Mouse (Mus musculus): ENCODE measurements around the gene Akap6. TPM values are rescaled to one million over a fixed set of nuclear protein-coding genes. Genes with fewer than 3 reads are reported as not detected.

Gene Akap6
- total RNA-seq, 1 experiment from 2014 or later, result 0.05 TPM

DNA sequence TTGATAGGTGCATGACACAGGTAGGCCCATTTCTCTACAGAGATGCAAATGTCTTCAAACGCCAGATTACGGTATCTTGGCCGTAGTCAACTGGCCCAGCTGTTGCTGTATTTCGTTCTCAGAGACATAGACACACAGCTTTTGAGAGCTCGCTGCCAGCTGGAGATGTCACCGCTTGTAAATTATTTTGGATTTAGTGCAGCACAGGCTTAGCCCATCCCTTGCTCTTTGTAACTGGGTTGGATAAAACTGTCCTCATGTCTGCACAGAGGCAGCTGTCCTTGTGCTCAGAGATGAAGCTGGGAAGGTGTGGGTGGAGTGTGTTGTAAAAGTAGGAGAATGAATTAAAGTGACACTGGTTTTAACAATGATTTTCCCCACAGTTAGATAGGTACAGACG, 193.3 kb downstream of the Akap6 start:
- no peak for ATAC-seq (replicated peaks; ENCODE audit: low read depth, poor library complexity, severe bottlenecking)

GRCm38 (mm10) chr12:52893656-52894405, 194.6 kb downstream of the Akap6 start:
- no peak for ATAC-seq (replicated peaks; ENCODE audit: low read depth, poor library complexity, severe bottlenecking)

GRCm38 (mm10) chr12:52895672-52896460, 196.7 kb downstream of the Akap6 start:
- peak; percentile 80 for ATAC-seq (replicated peaks; ENCODE audit: low read depth, poor library complexity, severe bottlenecking)

DNA sequence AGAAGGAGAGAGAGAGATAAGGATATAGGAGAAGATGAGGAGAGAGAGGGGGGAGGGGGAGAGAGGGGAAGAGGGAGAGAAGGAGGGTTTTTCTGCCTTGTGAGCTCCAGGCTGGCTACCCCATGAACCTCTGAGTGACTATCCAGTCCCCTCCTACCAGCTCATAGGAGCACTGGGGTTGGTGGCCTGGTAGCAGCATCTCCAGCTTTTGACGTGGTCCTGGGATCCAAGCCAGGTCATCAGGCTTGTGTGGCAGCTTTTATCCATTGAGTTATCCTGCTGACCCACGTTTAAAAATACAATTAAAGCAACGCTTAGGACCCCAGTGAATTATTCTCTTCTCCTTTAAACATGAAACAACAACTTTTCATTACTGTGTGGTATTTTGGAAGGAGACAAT, 197.6 kb downstream of the Akap6 start:
- no peak for ATAC-seq (replicated peaks; ENCODE audit: low read depth, poor library complexity, severe bottlenecking)

- no peak for ATAC-seq (replicated peaks; ENCODE audit: low read depth, poor library complexity, severe bottlenecking)
Observed at GRCm38 (mm10) chr12:52898130-52898529, 198.9 kb downstream of the Akap6 start.

- peak; percentile 45; the same call in 1 of the 2 replicates for ATAC-seq (replicated peaks; ENCODE audit: low read depth, poor library complexity, severe bottlenecking)
Observed at GRCm38 (mm10) chr12:52904046-52904445, 204.9 kb downstream of the Akap6 start.

GRCm38 (mm10) chr12:52908448-52909066, 209.4 kb downstream of the Akap6 start:
- ATAC-seq (replicated peaks; ENCODE audit: low read depth, poor library complexity, severe bottlenecking), result peak; percentile 73

- no peak for ATAC-seq (replicated peaks; ENCODE audit: low read depth, poor library complexity, severe bottlenecking)
Observed at GRCm38 (mm10) chr12:52910345-52910744, 211.2 kb downstream of the Akap6 start.

DNA sequence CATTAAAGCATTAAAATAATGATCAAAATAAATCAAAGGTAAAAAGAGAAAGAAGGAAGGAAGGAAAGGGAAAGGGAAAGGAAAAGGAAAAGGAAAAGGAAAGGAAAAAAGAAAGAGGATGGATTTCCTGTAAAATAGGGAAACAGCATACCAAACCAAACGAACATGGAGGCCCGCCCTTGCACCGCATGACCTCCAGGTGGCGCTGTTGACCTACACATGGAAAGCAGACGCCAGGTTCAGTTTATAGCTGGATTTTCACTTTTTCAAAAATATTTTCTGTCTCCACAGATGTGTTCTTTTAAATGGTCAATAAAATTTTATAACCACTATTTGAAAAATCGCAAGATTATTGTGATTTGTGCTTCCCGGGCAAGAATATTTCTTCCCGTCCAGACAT, 211.6 kb downstream of the Akap6 start:
- peak; percentile 72 for ATAC-seq (replicated peaks; ENCODE audit: low read depth, poor library complexity, severe bottlenecking)

DNA sequence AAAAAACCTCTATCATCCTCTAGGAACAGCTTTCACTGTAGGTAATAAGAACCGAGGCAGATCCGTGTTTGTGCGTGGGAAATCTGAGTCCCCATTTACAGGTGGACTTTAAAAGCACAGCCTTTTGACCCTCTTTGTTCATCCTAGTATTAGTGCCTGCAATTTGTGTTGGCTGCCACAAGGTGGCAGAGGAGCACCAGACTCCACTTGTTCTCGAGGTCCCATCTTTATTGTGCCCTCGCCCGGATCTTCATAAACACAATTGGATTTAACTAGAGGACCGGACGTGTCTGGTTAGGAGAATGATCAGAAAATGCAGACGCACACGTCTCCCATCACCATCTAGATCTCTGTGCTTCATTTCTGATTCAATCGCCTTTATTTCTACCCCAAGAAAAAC, 219.8 kb downstream of the Akap6 start:
- peak; percentile 58; the same call in 1 of the 2 replicates for ATAC-seq (replicated peaks; ENCODE audit: low read depth, poor library complexity, severe bottlenecking)

GRCm38 (mm10) chr12:52922510-52922909, 223.3 kb downstream of the Akap6 start:
- ATAC-seq (replicated peaks; ENCODE audit: low read depth, poor library complexity, severe bottlenecking), result no peak

DNA sequence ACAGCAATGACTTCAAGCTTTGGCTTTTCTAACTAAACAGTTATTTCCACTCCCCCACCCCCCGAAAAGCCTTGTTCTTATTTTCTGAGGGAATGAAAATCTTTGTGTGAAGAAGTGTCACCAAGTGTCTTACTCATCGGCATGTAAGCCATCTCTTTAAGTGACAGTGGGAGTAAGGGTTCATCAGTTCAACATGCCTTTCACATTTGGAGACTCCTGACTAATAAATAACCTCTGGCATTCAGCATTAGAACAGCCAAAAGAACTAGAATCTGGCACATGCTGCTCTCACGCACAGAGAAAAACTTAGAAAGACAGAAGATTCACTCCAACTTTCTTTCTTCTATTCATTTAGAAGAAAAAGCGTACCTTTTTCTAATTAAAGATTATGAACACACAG, 226.3 kb downstream of the Akap6 start:
- no peak for ATAC-seq (replicated peaks; ENCODE audit: low read depth, poor library complexity, severe bottlenecking)

- ATAC-seq (replicated peaks; ENCODE audit: low read depth, poor library complexity, severe bottlenecking), result no peak
Observed at GRCm38 (mm10) chr12:52933832-52934231, 234.6 kb downstream of the Akap6 start.

DNA sequence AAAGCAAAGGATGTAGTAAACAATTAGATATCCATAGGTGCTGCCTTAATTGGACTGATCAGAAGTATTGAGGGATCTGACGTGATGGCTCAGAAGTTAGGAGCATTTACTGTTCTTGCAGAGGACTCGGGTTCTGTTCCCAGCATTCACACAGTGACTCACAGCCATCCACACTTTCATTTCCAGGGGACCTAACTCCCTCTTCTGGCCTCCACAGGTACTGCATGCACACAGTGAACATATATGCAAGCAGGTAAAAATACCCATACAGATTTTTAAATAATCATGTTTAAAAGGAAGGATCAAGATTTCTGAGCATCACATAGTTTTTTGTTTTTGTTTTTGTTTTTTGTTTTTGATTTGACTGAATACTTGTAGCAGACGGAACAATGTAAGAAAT, 235.8 kb downstream of the Akap6 start:
- ATAC-seq (replicated peaks; ENCODE audit: low read depth, poor library complexity, severe bottlenecking), result no peak

- ATAC-seq (replicated peaks; ENCODE audit: low read depth, poor library complexity, severe bottlenecking), result no peak
Observed at GRCm38 (mm10) chr12:52938786-52939185, 239.6 kb downstream of the Akap6 start.

GRCm38 (mm10) chr12:52939324-52939946, 240.3 kb downstream of the Akap6 start:
- peak; percentile 87 for ATAC-seq (replicated peaks; ENCODE audit: low read depth, poor library complexity, severe bottlenecking)

DNA sequence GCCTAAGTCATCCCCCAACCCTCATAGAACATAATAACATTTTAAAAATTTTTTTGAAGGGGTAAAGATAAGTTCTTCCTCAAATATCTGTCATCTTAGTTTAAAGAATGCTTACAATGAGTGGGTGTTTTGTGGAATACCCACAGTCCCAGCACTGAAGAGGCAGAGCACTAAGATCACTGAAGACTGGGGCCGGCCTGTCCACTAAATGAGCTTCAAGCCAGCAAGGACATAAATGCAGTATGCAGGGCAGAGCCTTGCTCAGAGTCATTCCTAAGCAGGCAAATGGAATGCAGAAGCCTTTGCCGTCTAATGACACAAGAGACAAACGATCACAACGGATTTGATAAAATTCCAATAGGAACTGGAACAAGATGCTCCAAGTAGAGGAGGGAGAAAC, 242.8 kb downstream of the Akap6 start:
- ATAC-seq (replicated peaks; ENCODE audit: low read depth, poor library complexity, severe bottlenecking), result no peak

DNA sequence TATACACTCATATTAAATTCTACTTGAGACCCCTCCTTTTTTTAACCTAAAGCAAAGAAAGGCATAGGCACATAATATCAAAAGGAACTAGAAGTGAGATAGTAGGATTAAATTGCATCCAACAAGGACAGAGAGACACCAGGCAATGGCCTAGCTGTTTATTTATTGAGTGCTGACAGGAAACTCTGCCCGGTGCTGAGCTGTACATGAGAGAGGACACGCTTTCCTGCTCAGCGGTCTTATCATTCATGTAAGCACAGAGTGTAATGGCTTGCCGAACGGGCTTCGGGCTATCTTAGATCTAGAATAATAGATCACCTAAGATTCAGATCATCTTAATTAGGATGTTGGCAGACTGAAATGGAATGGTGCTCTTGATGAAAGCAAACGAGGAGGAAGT, 245.1 kb downstream of the Akap6 start:
- ATAC-seq (replicated peaks; ENCODE audit: low read depth, poor library complexity, severe bottlenecking), result no peak

DNA sequence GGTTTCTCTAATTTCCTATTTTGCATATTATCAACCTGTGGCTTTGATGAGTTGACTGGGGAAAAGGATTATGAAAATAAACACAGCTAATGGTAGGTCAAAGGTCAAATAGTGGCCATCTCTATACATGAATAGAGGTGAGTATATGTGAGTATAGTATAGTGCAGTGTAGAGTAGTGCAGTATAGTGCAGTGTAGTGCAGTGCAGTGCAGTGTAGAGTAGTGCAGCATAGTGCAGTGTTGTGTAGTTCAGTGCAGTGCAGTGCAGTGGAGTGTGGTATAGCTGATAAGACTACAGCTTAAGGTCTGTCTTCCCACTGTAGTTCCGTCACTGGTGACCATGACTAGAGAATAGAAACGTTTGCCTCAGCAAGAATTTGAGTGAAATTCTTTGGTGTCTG, 245.8 kb downstream of the Akap6 start:
- ATAC-seq (replicated peaks; ENCODE audit: low read depth, poor library complexity, severe bottlenecking), result no peak

GRCm38 (mm10) chr12:52950660-52951059, 251.5 kb downstream of the Akap6 start:
- no peak for ATAC-seq (replicated peaks; ENCODE audit: low read depth, poor library complexity, severe bottlenecking)

- ATAC-seq (replicated peaks; ENCODE audit: low read depth, poor library complexity, severe bottlenecking), result no peak
Observed at GRCm38 (mm10) chr12:52957587-52957986, 258.4 kb downstream of the Akap6 start.

All from common myeloid progenitor, adult 5-6 weeks (primary cell).